Mouse (Mus musculus) MN1 (cell line): Measurements from ENCODE around the gene Serpina1a.
"Not testable (repeated sequence)": the region's sequence is repeated elsewhere in the genome, so short reads cannot be mapped to it uniquely, and the experiment has no call there.

Experiments used
- DNase-seq: peaks from one replicate; pipeline ENCODE4 v3.0.0-alpha.2; 2016; ENCODE audit warnings: low spot score

The Serpina1a gene

DNA sequence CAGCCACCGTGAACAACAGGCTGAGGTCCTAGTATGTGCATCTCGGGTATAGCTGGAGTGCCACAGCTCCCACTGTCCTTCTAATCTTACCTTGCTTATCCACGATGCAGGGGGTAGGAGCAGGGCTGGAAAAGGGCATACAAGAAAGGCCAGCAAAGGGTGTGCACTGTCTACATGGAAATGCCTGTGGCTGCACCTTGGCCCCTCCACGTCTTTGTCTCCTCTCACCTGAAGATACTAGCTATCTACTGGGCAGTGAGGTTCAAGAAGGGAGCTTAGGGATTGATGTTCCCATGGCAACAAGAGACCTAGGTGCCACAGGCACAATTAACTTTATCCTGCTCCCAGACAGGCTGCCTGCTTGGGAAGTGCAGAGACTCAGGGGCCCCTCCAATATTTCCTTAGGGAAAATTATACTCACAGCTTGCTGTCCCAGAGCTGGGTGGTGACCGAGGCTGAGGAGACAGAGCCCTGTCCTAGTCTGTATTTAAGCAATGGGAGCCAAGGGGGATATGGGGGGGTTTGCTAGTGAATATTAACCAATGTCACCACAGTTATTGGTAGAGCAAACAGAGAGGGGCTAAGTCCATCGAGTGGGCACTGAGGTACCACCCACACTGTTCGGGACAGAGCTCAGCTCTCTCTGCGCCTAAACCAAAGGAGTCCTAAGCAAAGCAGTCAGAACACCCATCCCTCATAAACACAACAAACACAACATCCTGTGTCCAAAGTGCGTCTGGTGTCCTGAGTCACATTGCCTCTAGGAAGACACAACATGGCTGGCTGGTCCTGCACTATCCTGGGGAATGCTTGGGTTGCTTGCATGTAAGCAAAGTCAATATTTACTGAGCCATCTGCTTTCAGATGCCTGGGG lies at the start of gene Serpina1a:
Gene Serpina1a, minus strand, starts transcription at position 462 of the 874 bp plus-strand sequence.
- DNase-seq, result not testable (repeated sequence)

DNA sequence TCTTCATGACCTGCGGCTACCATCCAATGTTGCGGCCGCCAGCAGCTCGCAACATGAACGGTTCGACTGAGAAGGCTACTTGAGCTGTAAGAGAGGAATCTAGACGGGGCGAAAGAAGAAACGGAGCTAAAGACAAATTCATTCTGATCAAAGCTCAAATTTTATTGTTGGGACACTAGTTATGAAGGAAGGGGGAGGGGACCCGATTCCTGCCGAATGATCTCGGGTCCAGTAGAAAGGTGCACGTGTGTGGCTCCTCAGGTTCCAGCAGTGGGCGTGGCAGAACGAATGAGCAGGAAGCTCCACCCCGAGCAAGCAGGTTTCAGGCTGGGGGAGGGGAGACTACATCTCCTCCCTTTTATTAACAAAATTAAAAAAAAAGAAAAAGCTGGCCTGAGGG lies 45.8 kb upstream of the Serpina1a start:
- not testable (repeated sequence) for DNase-seq

DNA sequence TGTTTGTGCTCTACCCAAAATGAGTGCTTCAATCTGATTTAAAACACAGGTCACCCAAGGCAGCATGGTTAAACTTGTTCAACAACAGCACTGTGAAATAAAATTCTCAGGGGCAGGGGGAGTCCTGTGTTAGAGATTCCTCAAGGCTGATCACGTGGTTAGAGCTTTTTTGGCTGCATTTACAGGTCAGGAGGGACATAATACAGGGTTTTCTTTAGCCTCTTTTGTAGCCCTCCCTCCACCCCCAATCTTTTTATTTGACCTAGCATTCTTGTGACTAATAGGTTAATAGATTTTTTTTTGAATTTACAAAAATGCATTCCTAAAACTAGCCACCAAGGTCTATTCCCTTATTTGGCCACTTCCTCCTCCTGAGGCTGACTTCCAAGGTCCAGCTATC lies 44.4 kb upstream of the Serpina1a start:
- not testable (repeated sequence) for DNase-seq

DNA sequence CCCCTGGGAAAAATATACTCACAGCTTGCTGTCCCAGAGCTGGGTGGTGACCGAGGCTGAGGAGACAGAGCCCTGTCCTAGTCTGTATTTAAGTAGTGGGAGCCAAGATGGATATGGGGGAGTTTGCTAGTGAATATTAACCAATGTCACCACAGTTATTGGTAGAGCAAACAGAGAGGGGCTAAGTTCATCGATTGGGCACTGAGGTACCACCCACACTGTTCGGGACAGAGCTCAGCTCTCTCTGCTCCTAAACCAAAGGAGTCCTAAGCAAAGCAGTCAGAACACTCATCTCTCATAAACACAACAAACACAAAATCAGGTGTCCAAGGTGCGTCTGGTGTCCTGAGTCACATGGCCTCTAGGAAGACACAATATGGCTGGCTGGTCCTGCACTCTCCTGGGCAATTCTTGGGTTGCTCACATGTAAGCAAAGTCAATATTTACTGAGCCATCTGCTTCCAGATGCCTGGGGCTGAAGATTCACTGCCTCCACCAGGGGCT lies 41.5 kb upstream of the Serpina1a start, which contains the start of gene Serpina1c:
Gene Serpina1c, minus strand, starts transcription at position 51 of the 504 bp plus-strand sequence.
- DNase-seq, result not testable (repeated sequence)

DNA sequence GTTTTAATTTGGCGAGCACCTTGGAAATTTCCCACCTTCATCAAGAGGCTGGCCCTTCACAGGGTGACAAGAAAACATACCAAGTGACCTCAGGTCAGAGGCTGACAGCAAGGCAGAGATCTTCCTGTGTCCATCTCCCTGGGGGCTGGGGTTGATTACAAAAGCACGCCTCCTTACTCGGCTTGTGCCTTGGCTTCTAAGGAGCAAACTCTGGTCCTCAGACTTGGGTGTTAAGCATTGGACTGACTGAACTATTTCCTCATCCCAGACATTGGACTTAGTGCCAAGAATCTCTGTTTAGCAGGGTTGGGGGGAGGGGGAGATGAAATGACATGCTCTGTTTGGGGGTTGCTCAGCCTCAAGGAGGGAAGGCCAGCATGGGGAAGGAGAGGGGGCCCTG lies 38.6 kb upstream of the Serpina1a start:
- not testable (repeated sequence) for DNase-seq

DNA sequence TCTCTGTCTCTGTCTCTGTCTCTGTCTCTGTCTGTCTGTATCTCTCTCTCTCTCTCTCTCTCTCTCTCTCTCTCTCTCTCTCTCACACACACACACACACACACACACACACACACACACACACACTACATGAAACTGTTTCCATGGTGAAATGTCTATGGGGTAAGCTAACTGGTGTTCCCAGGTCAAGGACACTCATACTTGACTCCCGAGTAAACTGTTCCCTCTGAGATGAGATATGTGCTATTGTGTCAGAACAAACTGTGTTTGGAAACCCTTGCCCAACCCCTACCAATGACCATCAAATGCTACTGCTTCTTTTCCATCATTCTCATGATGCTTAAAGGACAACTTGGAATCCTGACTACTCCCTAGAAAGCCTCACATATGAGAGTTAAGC lies 3.5 kb upstream of the Serpina1a start:
- not testable (repeated sequence) for DNase-seq

DNA sequence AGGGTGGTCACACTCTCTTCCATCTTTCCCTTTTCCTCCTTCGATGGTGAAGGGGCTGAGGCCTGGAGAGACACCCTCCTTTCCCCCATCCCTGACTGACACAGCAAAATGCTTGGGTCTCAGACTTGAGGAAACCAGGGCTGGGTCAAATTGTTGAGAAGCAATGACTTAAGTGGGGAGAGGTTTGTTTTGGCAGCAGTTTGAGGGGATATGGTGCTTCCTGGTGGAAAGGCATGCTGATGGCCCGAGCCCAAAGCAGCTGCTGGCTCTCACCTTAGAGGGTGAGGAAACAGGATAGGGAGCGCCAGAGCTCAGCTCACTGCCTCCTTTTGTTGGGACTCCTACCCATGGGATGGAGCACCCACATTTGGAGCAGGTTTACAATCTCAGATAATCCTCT lies 2.4 kb downstream of the Serpina1a start:
- DNase-seq, result no peak

DNA sequence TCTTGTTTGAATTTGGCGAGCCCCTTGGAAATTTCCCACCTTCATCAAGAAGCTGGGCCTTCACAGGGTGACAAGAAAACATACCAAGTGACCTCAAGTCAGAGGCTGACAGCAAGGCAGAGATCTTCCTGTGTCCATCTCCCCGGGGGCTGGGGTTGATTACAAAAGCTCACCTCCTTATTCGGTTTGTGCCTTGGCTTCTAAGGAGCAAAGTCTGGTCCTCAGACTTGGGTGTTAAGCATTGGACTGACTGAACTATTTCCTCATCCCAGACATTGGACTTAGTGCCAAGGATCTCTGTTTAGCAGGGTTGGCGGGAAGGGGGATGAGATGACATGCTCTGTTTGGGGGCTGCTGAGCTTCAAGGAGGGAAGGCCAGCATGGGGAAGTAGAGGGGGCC lies 2.8 kb downstream of the Serpina1a start:
- DNase-seq, result not testable (repeated sequence)

DNA sequence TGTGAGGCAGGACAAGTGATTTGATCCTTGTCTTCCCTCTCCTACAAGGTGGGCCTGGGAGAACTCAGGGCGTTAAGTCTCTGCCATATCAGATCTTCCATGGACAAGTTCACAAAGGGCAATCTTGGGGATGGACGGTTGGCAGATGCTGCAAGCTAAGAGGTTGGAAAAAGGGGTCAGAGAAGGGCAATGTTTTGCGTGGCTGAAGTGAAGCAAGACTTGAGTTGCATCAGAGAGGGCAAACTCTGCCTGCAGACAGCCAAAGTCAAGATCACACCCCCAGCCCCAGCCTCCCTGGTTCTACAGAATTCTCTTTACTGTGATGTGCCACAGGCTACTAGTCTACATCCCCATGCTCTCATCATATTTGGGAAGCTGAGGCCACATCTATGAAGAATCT lies 3.8 kb downstream of the Serpina1a start:
- DNase-seq, result not testable (repeated sequence)

DNA sequence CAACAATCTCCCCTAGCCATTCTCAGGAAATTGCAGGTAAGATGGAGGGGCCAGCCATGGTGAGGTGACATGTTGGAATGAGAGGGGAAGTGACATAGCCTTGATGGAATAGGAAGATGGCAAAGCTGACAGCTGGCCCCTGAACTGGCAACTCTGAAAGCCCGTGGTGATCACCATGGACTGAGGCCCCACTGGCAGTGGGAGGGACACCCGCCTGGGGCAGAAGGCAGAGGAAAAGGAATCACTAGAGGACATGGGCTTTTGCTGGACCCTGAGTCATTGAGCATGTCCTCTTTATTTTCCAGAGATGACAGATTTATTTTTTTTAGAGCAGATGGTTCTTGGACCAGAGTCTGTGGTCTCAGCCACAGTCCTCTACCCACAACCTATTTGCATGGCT lies 10.3 kb downstream of the Serpina1a start:
- DNase-seq, result not testable (repeated sequence)

DNA sequence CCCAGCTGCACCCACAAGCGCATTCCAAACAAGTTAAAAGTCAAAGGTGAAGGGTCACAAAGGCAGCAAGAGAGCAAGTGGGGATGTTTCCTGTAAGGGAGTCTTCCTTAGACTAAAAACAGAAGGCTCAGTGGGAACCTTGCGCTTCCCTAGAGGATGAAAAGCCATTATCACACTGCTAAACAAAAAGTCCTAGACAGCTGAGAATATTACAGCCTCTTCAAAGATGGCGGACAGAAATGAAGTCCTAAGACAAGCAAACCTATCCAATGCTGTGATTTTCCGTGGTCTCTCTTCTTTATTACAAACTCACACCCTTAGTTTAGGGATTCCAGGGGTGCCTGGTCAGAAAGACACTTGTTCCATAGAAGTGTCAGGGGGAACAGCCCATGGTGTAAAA lies 33.1 kb downstream of the Serpina1a start, which contains the start of gene Serpina1b:
Gene Serpina1b, minus strand, starts transcription at position 101 of the 400 bp plus-strand sequence.
- DNase-seq, result not testable (repeated sequence)

DNA sequence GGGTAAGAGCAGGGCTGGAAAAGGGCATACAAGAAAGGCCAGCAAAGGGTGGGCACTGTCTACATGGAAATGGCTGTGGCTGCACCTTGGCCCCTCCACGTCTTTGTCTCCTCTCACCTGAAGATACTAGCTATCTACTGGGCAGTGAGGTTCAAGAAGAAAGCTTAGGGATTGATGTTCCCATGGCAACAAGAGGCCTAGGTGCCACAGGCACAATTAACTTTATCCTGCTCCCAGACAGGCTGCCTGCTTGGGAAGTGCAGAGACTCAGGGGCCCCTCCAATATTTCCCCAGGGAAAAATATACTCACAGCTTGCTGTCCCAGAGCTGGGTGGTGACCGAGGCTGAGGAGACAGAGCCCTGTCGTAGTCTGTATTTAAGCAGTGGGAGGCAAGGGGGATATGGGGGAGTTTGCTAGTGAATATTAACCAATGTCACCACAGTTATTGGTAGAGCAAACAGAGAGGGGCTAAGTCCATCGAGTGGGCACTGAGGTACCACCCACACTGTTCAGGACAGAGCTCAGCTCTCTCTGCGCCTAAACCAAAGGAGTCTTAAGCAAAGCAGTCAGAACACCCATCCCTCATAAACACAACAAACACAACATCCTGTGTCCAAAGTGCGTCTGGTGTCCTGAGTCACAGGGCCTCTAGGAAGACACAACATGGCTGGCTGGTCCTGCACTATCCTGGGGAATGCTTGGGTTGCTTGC lies 35.5 kb downstream of the Serpina1a start:
- not testable (repeated sequence) for DNase-seq

DNA sequence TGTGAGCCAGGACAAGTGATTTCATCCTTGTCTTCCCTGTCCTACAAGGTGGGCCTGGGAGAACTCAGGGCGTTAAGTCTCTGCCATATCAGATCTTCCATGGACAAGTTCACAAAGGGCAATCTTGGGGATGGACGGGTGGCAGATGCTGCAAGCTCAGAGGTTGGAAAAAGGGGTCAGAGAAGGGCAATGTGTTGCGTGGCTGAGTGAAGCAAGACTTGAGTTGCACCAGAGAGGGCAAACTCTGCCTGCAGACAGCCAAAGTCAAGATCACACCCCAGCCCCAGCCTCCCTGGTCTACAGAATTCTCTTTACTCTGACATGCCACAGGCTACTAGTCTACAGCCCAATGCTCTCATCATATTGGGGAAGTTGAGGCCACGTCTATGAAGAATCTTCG lies 39.5 kb downstream of the Serpina1a start:
- not testable (repeated sequence) for DNase-seq
